Mouse (Mus musculus): ENCODE results near the gene Cd24a.

The Cd24a gene

GRCm38 (mm10) chr10:43625578-43625977, 47.5 kb downstream of the Cd24a start:
- DNase-seq (ENCODE audit: low read depth, low spot score) = no peak

- DNase-seq (ENCODE audit: low read depth, low spot score) = no peak
These were observed 51.1 kb downstream of the Cd24a start for GRCm38 (mm10) chr10:43629216-43629615.

DNA sequence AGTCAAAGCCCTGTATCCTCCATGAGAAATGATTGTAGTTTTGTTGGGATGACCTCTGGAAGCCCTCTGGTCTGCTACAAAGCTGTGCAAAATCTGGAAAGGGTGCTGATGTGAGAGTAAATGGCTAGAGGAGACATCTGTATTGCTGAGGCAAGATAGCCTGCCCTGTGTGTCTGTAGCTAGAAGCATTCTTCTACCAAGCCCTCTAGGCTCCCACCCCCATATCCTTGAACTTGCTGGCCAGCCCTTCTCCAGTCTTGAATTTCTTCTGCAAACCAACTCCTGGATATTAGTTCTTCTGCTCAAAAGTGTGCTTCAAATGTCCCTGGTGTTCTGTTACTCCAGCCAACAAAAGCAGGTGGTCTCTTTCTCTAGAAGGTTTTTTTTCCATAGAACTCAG, 51.8 kb downstream of the Cd24a start:
- no peak for DNase-seq (ENCODE audit: low read depth, low spot score)

DNA sequence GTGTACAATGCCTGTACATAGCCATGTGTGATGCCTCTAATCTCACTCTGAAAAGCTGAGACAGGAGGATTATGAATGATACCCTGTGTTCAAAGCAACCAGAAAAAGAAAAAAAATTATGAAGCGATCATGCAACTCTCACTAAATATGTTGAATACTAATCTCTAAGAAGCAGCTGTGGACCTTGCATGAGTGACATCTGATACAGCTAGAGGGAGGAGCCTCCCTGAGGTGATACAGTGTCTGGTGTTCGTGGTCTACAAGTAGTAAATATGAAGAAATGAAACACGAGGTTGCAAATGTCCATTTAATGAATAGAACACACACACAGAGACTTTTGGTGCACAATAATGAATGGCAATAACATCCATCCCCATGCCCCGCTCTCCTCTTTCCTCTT, 52.5 kb downstream of the Cd24a start:
- DNase-seq (ENCODE audit: low read depth, low spot score) = no peak

DNA sequence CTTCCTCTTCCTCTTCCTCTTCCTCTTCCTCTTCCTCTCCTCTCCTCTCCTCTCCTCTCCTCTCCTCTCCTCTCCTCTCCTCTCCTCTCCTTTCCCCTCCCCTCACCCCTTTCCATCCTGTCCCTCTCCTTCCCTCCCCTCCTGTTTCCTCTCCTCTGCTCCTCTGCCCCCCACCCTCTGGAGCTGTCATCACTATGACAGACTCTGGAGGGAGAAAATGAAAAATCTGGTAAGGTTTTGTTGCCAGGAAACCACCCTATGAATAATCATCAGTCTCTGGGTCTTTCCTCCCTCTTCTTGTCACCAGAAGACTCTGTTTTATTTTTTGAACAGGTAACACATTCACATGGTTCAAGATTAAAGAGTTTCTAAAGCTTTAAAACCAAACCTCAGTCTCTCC, 53.0 kb downstream of the Cd24a start:
- DNase-seq (ENCODE audit: low read depth, low spot score) = no peak

DNA sequence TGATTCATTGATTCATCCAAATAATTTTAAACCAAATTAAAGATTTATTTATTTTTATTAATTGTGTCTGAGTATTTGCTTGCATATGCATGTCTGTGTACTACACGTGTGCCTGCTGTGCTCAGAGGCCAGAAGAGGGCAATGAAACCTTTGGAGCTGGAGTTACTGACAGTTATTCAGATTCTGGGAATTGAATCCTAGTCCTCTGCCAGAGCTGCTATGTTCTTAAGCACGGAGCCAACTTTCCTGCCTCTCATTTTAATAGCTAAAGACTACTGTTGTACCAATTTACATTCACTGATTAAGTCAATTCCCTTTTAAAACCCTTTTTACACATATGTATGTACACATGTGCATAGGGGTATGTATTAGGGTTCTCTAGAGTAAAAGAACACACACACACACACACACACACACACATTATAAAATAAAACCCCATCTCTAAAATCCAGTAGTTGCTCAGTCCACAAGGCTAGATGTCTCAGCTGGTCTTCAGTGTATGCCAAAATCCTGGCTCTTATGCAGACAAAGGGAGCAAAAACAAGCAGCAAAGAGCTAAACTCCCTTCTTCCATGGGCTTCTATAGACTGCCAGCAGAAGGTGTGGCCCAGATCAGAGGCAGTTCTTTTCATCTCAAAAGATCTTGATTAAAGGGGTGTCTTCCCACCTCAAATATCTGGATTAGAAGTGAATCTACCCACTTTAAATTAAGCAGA, 53.7 kb downstream of the Cd24a start:
- no peak for DNase-seq (ENCODE audit: low read depth, low spot score)

- no peak for DNase-seq (ENCODE audit: low read depth, low spot score)
These were observed 55.0 kb downstream of the Cd24a start for GRCm38 (mm10) chr10:43633117-43633516.
